Mouse (Mus musculus) G1E (cell line): Measurements from ENCODE around the gene Spata22.

ENCODE experiments used
- CTCF ChIP-seq: IDR thresholded peaks from 2 replicates; pipeline ENCODE4 v1.5.1; 2012; ENCODE audit warnings: low read depth, low read length, inconsistent platforms, mixed read lengths
- GATA1 ChIP-seq: IDR thresholded peaks from 2 replicates; pipeline ENCODE4 v1.6.1; 2012; ENCODE audit warnings: borderline replicate concordance, low read length, inconsistent platforms, mixed read lengths
- GATA2 ChIP-seq: IDR thresholded peaks from 2 replicates; pipeline ENCODE4 v1.6.1; 2012; ENCODE audit warnings: low read depth, low read length, inconsistent platforms, borderline replicate concordance

DNA sequence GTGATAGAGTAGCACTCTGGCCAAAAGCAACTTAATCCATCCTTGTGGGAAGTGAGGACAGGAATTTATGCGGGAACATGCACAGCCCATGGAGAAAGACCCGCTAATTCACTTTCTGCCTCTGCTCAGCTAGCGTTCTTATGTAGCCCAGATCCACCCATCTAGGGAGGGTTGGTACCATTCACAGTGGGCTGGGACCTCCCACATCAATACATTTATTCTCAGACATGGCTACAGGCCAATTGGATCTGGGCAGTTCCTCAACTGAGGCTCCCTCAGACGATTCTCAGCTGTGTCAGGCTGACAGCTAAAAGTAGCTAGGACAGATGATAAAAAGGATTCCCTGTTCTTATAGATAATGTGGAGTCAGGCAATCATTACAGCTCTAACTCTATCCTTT is 2.2 kb upstream of the Spata22 start:
- no peak for TF ChIP-seq GATA1
- TF ChIP-seq CTCF: no peak
- no peak for TF ChIP-seq GATA2
